Mouse (Mus musculus) liver, embryonic 14.5 days (tissue): ENCODE measurements around the gene Msmo1. TPM values are rescaled to one million over a fixed set of nuclear protein-coding genes. Genes with fewer than 3 reads are reported as not detected.

Source experiments
- ATAC-seq: fragments of 200-750 bp; cut with Nextera tagmentation; 2 replicates; pipeline ENCODE4 v1.8.0; 2017; ENCODE audit warnings: moderate number of reproducible peaks, mild to moderate bottlenecking, moderate library complexity; ENCODE audit not compliant: insufficient read depth
- DNase-seq, 3 experiments: peaks; one replicate each; pipeline ENCODE4 v3.0.0-alpha.2; 2012 to 2013; ENCODE audit warnings: low read depth in 3 of 3, low spot score in 3 of 3
- H3K27ac ChIP-seq: fragments of 300-500 bp; sonication (generic); 2 replicates; pipeline ENCODE4 v1.5.1; 2014; ENCODE audit warnings: moderate library complexity, mild to moderate bottlenecking, control low read depth, inconsistent platforms
- H3K27me3 ChIP-seq: fragments of 300-500 bp; sonication (generic); 2 replicates; pipeline ENCODE4 v1.6.1; 2014; ENCODE audit warnings: mild to moderate bottlenecking, low read length, moderate library complexity; ENCODE audit not compliant: control insufficient read depth, insufficient read depth
- H3K36me3 ChIP-seq: fragments of 300-500 bp; sonication (generic); replicated peaks from 2 replicates; pipeline ENCODE4 v1.6.1; 2014; ENCODE audit warnings: low read depth; ENCODE audit not compliant: control insufficient read depth, insufficient read depth
- H3K4me1 ChIP-seq, 2 experiments: fragments of 200-500 bp in 1 of 2; fragments of 300-500 bp in 1 of 2; sonication (generic) in 1 of 2; replicated peaks; 2 replicates each; pipeline ENCODE4 v1.6.1; 2012 to 2014; ENCODE audit warnings: antibody characterized with exemption in 1 of 2, inconsistent platforms in 1 of 2, low read length in 1 of 2; ENCODE audit not compliant: control insufficient read depth in 2 of 2, insufficient read depth in 2 of 2
- H3K4me2 ChIP-seq: fragments of 300-500 bp; sonication (generic); 2 replicates; pipeline ENCODE4 v1.6.1; 2014; ENCODE audit warnings: low read depth, mild to moderate bottlenecking, control low read depth, moderate library complexity
- H3K4me3 ChIP-seq, 2 experiments: fragments of 200-500 bp in 1 of 2; fragments of 300-500 bp in 1 of 2; sonication (generic) in 1 of 2; 2 replicates each; pipeline ENCODE4 v1.5.1; 2012 to 2014; ENCODE audit warnings: low read depth in 2 of 2, low read length in 2 of 2, mild to moderate bottlenecking in 2 of 2, control low read depth in 1 of 2, inconsistent platforms in 1 of 2, moderate library complexity in 1 of 2; ENCODE audit not compliant: insufficient read depth in 1 of 2
- H3K9ac ChIP-seq: fragments of 300-500 bp; sonication (generic); replicated peaks from 2 replicates; pipeline ENCODE4 v1.6.1; 2014; ENCODE audit warnings: mild to moderate bottlenecking, control low read depth, moderate library complexity
- H3K9me3 ChIP-seq: fragments of 300-500 bp; sonication (generic); 2 replicates; pipeline ENCODE4 v1.6.1; 2016; ENCODE audit warnings: low read length, mixed read lengths; ENCODE audit not compliant: control insufficient read depth
- CTCF ChIP-seq: IDR thresholded peaks from 2 replicates; pipeline ENCODE4 v1.5.1; 2016; ENCODE audit warnings: antibody characterized with exemption, low read depth, control low read depth
- EP300 ChIP-seq: IDR thresholded peaks from 2 replicates; pipeline ENCODE4 v1.6.1; 2016; ENCODE audit warnings: antibody characterized with exemption, low read depth
- WGBS: fragments of 180-500 bp; shearing (Covaris S2); extraction: QIAGEN DNeasy Blood & Tissue Kit; methylation state at CpG from one replicate; pipeline ENCODE4 v1.1.7; 2014; ENCODE audit not compliant: insufficient replicate concordance; 5-methylcytosine and 5-hydroxymethylcytosine counted together
- polyA plus RNA-seq, 2 experiments: library from polyadenylated mRNA; depleted of rRNA in 1 of 2; stranded (reverse) in 1 of 2; unstranded in 1 of 2; fragments of >200 nt; fragmentation: Nextera tagmentation in 1 of 2; extraction: Ambion mirVana in 1 of 2; gene quantifications; 2 replicates each; pipeline versions ENCODE4 v1.2.1 to v1.2.3; 2012 to 2014

The Msmo1 gene
- polyA plus RNA-seq, 2 experiments, result 57.1 to 131 TPM

- ATAC-seq, result no peak
- H3K4me1 ChIP-seq, result no peaks in the 10 kb centered on the region
- H3K27ac ChIP-seq, result no peak overlapping the region
- no peaks in the 10 kb centered on the region for H3K36me3 ChIP-seq
- TF ChIP-seq EP300, result no peak
- no peak for TF ChIP-seq CTCF
- H3K9ac ChIP-seq, result no peak overlapping the region
- H3K9me3 ChIP-seq, result no peaks in the 10 kb centered on the region
- peaks cover 14% of the 10 kb centered on the region for H3K27me3 ChIP-seq
- no peak overlapping the region for H3K4me2 ChIP-seq
- WGBS, result 54% methylated on average over 3 of the region's 3 CpGs
- no peak overlapping the region for H3K4me3 ChIP-seq
- DNase-seq, result no peak
Measured at GRCm38 (mm10) chr8:64688161-64688560, 45.4 kb downstream of the Msmo1 start.

DNA sequence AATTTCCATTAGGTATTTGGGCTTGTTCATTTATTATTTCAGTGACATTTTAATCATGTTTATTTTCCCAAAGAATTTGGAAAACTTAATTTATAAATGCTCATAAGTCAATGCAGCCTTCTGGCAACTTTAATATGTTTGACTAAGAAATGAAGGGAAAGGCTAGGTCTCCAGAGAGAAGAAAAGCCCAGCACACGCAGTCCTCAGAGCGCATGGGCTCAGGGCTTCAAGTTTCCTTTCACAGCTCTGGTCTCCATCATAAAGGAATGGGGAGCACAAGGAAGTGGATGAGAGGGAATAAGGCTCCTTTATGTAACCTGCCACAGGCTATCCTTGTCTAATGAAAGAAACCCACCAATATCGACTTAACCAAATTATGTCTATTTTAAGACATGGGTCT is 51.1 kb downstream of the Msmo1 start:
- WGBS, result 71% methylated on average over 3 of the region's 3 CpGs
- ATAC-seq, result no peak

DNA sequence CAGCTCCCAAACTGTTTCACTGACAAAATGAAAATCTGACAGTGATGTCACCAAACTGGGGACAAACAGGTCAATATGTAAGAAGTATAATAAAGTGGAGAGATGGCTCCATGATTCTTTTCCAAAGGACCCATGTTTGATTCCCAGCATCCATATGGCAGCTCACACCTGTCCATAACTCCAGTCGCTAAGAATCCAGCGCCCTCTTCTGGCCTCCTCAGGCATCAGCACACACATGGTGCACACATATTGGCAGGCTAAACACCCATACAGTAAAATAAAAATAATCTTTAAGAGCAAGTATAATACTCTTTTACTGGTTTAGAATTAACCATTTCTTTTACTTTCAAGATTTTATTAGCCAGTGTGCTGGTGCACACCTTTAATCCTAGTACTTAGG is 57.2 kb downstream of the Msmo1 start:
- no peak for ATAC-seq
- no peak for TF ChIP-seq EP300
- no peak for TF ChIP-seq CTCF
- no peaks in the 10 kb centered on the region for H3K4me1 ChIP-seq
- 61% methylated on average over 2 of the region's 2 CpGs for WGBS
- H3K36me3 ChIP-seq, result no peaks in the 10 kb centered on the region
- no peak for DNase-seq
- no peaks in the 10 kb centered on the region for H3K9me3 ChIP-seq
- no peak overlapping the region for H3K27ac ChIP-seq
- H3K4me3 ChIP-seq, result no peak overlapping the region
- no peak overlapping the region for H3K4me2 ChIP-seq
- H3K9ac ChIP-seq, result no peak overlapping the region
- H3K27me3 ChIP-seq, result no peaks in the 10 kb centered on the region

More for the DNA sequence above, 51.1 kb downstream of the Msmo1 start:
- Histone ChIP-seq H3K9ac (no peak overlapping the region), H3K4me1 (no peaks in the 10 kb centered on the region), H3K27ac (no peak overlapping the region), H3K36me3 (no peaks in the 10 kb centered on the region), H3K4me3 (no peak overlapping the region), H3K27me3 (no peaks in the 10 kb centered on the region), H3K4me2 (no peak overlapping the region), H3K9me3 (no peaks in the 10 kb centered on the region)
- no peak for DNase-seq
- TF ChIP-seq EP300, result no peak

GRCm38 (mm10) chr8:64674951-64675585 is 58.5 kb downstream of the Msmo1 start:
- Histone ChIP-seq H3K9ac (no peak overlapping the region), H3K9me3 (no peaks in the 10 kb centered on the region), H3K27ac (no peak overlapping the region), H3K27me3 (no peaks in the 10 kb centered on the region), H3K4me2 (no peak overlapping the region), H3K36me3 (no peaks in the 10 kb centered on the region), H3K4me1 (no peaks in the 10 kb centered on the region), H3K4me3 (no peak overlapping the region)
- 64% methylated on average over 8 of the region's 8 CpGs for WGBS
- TF ChIP-seq CTCF, result no peak
- no peak for TF ChIP-seq EP300
- no peak for DNase-seq
- no peak for ATAC-seq

GRCm38 (mm10) chr8:64672920-64673319 is 60.7 kb downstream of the Msmo1 start:
- H3K4me3 ChIP-seq, result no peak overlapping the region
- H3K4me1 ChIP-seq, result no peaks in the 10 kb centered on the region
- no peak overlapping the region for H3K9ac ChIP-seq
- DNase-seq, result no peak
- ATAC-seq, result no peak
- no peaks in the 10 kb centered on the region for H3K9me3 ChIP-seq
- WGBS, result 57% methylated on average over 2 of the region's 2 CpGs
- H3K4me2 ChIP-seq, result no peak overlapping the region
- no peaks in the 10 kb centered on the region for H3K36me3 ChIP-seq
- H3K27me3 ChIP-seq, result no peaks in the 10 kb centered on the region
- TF ChIP-seq CTCF (no peak), EP300 (no peak)
- no peak overlapping the region for H3K27ac ChIP-seq
